Mouse (Mus musculus) embryonic facial prominence, embryonic 10.5 days (tissue): ENCODE measurements around the gene Slco4a1. TPM values are rescaled to one million over a fixed set of nuclear protein-coding genes. Genes with fewer than 3 reads are reported as not detected.

Experiments used
- DNase-seq: peaks from one replicate; pipeline ENCODE4 v3.0.0-alpha.2; 2017; ENCODE audit warnings: low spot score
- H3K27ac ChIP-seq: fragments of 300-500 bp; sonication (generic); replicated peaks from 2 replicates; pipeline ENCODE4 v1.5.1; 2016; ENCODE audit warnings: mild to moderate bottlenecking
- H3K27me3 ChIP-seq: fragments of 300-500 bp; sonication (generic); replicated peaks from 2 replicates; pipeline ENCODE4 v1.6.1; 2016; ENCODE audit warnings: low read depth, mild to moderate bottlenecking; ENCODE audit not compliant: poor library complexity, severe bottlenecking
- H3K36me3 ChIP-seq: fragments of 300-500 bp; sonication (generic); replicated peaks from 2 replicates; pipeline ENCODE4 v1.6.1; 2016; ENCODE audit warnings: mild to moderate bottlenecking, moderate library complexity
- H3K4me1 ChIP-seq: fragments of 300-500 bp; sonication (generic); 2 replicates; pipeline ENCODE4 v1.6.1; 2016
- H3K4me3 ChIP-seq: fragments of 300-500 bp; sonication (generic); 2 replicates; pipeline ENCODE4 v1.5.1; 2016; ENCODE audit warnings: mild to moderate bottlenecking, moderate library complexity
- H3K9me3 ChIP-seq: fragments of 300-500 bp; sonication (generic); 2 replicates; pipeline ENCODE4 v1.6.1; 2016; ENCODE audit warnings: mild to moderate bottlenecking
- WGBS: fragments of 180-500 bp; shearing (Covaris S2); methylation state at CpG from one replicate; pipeline ENCODE4 v1.1.7; 2016; 5-methylcytosine and 5-hydroxymethylcytosine counted together
- polyA plus RNA-seq: library from polyadenylated mRNA; unstranded; fragments of >200 nt; fragmentation: Nextera tagmentation; extraction: Ambion mirVana; gene quantifications from 2 replicates; pipeline ENCODE4 v1.2.1, GENCODE M21; 2016

The Slco4a1 gene
- polyA plus RNA-seq, 1 experiment from 2014 or later: 3.3 TPM

- no peaks in the 10 kb centered on the region for H3K9me3 ChIP-seq
- no peak for DNase-seq
- H3K36me3 ChIP-seq: no peaks in the 10 kb centered on the region
- H3K27me3 ChIP-seq: peaks cover 23% of the 10 kb centered on the region
- H3K4me3 ChIP-seq: no peak overlapping the region
- H3K27ac ChIP-seq: no peak overlapping the region
- 76% methylated on average over 5 of the region's 5 CpGs for WGBS
- H3K4me1 ChIP-seq: no peaks in the 10 kb centered on the region
Measured at GRCm38 (mm10) chr2:180521437-180522221, 65.6 kb downstream of the Slco4a1 start.

- Histone ChIP-seq H3K9me3 (no peaks in the 10 kb centered on the region), H3K36me3 (no peaks in the 10 kb centered on the region), H3K4me1 (peaks cover 4% of the 10 kb centered on the region), H3K4me3 (no peak overlapping the region), H3K27ac (no peak overlapping the region), H3K27me3 (peaks cover 35% of the 10 kb centered on the region)
- no peak for DNase-seq
- whole genome bisulfite sequencing: 73% methylated on average over 4 of the region's 4 CpGs
Measured at GRCm38 (mm10) chr2:180522825-180523224, 66.8 kb downstream of the Slco4a1 start.

Other genes with a start within 250 kb of the Slco4a1 start
- gene Lama5, start 230.4 kb upstream of the Slco4a1 start, polyA plus RNA-seq: 19.6 and 25.3 TPM in 2 replicates
- 569 and 585 TPM in 2 replicates for gene Rps21, start 198.9 kb upstream of the Slco4a1 start, polyA plus RNA-seq
- 12.7 and 13.2 TPM in 2 replicates for gene Cables2, start 182.7 kb upstream of the Slco4a1 start, polyA plus RNA-seq
- 0.92 and 1.7 TPM in 2 replicates for gene Rbbp8nl, start 166.4 kb upstream of the Slco4a1 start, polyA plus RNA-seq
- 0.57 and 0.65 TPM in 2 replicates for gene Gata5, start 121.5 kb upstream of the Slco4a1 start, polyA plus RNA-seq
- 0.16 and 0.35 TPM in 2 replicates for gene Ntsr1, start 43.7 kb downstream of the Slco4a1 start, polyA plus RNA-seq
- 34.6 and 35.1 TPM in 2 replicates for gene Mrgbp, start 125.1 kb downstream of the Slco4a1 start, polyA plus RNA-seq
- gene Ogfr, start 133.0 kb downstream of the Slco4a1 start, polyA plus RNA-seq: 104 and 107 TPM in 2 replicates
- 12.2 and 12.3 TPM in 2 replicates for gene Col9a3, start 141.5 kb downstream of the Slco4a1 start, polyA plus RNA-seq
- gene Tcfl5, start 186.5 kb downstream of the Slco4a1 start, polyA plus RNA-seq: 0.11 and 0.18 TPM in 2 replicates